Mouse (Mus musculus): ENCODE measurements around the gene Hnrnph1.
"Not testable (repeated sequence)": the region's sequence is repeated elsewhere in the genome, so short reads cannot be mapped to it uniquely, and the experiment has no call there.

The Hnrnph1 gene

DNA sequence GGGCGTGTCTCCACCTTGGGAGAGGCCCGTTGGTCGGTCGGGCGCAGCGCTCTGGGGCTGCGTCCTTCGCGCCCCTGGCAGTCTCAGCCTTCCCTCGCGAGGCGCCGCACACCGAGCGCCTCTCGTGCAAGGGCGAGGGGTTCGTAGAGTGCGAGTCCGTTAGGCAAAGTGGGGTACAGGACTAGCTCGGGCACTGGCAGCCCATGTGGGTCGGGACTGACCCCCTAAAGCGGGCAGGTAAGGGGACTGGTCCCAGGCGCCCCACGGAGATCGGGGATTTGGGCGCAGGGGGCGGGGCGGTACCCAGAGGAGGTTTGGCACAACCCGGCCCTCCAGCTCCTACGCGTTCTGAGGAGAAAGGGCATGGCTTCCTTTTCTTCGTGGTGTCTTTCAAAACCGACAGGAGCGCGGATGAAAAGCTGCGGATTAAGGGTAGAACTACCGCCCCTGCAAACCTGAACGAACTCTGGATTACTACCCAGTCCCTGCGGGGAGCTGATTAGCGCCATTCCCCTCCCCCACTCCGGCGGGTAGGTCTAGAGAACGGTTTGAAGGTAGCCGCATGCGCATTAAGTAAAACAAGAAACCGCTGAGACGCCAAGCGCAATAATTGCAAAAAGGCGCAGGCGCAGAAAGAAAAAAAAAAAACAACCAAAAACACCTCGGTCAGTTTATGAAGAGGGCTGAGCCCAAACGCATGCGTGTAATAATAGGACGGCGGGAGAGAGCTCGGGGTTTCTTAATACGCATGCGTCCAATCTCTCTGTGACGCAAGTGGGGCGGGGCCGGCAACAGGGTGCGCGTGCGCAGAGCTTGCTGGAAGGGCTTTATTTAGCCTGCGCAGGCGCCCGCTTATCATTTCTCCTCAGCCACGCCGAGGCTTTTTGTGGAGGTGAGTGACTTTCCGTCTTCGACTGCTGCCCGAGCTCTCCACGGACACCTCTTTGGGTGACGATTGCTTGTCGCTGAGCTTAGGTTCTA, at the start of gene Hnrnph1:
Gene Hnrnph1 (plus strand): TSS at position 80 of the 981 bp plus-strand sequence.
- peak; percentile 98 for DNase-seq (ENCODE audit: low read depth, low spot score)

DNA sequence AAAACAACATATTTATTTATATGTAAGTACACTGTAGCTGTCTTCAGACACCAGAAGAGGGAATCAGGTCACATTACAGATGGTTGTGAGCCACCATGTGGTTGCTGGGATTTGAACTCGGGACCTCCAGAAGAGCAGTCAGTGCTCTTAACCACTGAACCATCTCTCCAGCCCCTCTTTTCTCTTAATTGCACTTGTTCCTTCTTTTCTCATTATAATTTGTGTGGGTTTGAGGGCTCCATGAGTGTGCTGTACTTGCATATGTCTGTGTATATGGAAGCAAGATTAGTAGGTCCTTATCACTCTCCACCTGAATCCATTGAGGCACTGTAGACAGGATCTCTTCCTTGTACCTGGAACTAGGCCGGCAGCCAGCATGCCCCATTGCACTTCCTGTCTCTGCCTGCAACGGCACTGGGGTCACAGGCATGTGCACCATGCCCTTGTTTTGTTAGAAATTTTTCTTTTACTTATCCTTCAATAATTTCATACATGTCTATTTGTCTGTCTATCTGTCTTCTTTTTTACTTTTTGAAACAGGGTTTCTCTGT, 48.6 kb upstream of the Hnrnph1 start:
- no peak for DNase-seq (ENCODE audit: low read depth, low spot score)

DNA sequence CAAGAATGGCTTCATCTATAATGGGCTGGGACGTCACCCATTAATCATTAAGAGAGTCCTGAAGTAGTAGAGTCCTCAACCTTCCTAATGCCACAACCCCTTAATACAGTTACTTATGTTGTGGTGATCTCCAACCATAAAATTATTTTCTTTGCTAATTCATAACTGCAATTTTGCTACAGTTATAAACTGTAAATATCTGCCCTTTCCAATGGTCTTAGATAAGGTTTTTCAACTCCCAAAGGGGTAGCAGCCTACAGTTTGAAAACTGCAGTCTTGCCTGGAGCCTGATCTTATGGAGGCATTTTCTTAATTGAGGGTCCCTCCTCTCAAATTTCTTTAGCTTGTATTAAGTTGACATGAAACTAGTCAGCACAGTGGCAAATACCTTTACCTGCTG, 47.4 kb upstream of the Hnrnph1 start:
- no peak for DNase-seq (ENCODE audit: low read depth, low spot score)

DNA sequence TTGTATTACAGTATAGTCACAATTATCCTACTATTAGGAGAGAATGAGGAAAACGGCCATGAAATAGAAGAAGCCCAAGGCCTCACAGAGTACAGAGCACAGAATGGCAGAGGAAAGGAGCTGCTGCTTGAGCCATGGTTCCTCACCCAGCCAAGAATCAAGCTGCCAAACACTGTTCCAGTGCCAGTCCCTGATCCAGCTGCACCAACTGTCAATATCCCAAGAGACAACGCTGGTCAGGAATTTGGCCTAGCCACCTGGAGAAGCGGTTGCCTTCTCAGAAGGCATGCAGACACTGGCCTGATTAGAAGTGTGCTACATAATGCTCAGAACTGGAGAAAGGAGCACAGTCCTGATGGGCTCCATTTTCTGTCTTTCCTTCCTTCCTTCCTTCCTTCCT, 43.6 kb upstream of the Hnrnph1 start:
- DNase-seq (ENCODE audit: low read depth, low spot score) = no peak

DNA sequence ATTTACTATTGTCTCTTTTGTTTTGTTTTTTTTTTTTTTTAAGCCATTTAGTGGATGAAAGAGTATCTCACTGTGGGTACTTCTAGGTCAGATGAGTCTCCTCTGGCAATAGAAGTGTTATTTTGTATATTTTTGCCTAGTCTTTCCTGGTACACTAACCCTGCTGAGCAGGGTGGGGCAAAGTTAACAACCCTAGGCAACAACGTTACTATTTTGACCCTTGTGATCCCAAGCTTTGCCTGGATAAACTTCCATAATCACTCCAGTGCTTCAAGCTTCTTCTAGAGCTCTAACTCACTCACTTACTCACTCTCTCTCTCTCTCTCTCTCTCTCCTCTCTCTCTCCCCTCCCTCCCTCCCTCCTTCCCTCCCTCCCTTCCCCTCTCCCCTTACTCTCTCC, 40.7 kb upstream of the Hnrnph1 start:
- no peak for DNase-seq (ENCODE audit: low read depth, low spot score)

DNA sequence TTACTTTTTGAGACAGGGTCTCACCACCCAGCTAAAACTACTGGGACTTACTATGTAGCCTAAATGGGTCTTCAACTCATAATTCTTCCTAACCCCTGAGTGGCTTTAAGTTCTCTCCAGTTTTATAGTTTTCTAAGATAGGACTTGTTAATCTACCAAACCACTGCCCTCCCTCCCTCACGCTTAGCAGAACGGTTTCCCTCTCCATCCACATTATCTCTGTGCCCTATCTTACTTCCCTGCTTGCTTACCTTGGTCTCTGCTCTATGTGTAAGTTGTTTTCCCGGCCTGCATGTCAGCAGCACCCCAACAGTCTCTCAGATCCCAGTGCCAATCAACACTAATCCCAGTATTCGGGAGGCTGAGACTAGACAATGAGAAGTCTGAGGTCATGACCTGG, 39.9 kb upstream of the Hnrnph1 start:
- no peak for DNase-seq (ENCODE audit: low read depth, low spot score)

DNA sequence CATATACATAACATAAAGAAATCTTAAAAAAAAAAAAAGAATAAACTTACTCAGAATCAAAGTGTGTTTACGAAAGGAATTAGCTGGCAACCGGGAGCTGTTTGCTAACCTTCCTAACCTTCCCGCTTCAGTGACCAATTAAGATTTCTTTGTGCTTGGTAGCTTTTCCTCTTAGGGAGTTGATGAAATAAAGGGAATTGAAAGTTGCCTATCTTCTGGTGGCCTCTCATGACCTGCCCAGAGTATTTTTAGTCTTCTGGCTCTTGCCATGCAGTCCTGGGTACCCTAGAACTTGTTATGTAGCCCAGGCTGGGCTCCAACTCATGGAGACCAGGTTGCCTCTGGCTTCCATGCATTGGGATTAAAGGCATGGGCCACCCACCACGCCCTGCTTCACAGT, 31.3 kb upstream of the Hnrnph1 start:
- DNase-seq (ENCODE audit: low read depth, low spot score) = no peak

DNA sequence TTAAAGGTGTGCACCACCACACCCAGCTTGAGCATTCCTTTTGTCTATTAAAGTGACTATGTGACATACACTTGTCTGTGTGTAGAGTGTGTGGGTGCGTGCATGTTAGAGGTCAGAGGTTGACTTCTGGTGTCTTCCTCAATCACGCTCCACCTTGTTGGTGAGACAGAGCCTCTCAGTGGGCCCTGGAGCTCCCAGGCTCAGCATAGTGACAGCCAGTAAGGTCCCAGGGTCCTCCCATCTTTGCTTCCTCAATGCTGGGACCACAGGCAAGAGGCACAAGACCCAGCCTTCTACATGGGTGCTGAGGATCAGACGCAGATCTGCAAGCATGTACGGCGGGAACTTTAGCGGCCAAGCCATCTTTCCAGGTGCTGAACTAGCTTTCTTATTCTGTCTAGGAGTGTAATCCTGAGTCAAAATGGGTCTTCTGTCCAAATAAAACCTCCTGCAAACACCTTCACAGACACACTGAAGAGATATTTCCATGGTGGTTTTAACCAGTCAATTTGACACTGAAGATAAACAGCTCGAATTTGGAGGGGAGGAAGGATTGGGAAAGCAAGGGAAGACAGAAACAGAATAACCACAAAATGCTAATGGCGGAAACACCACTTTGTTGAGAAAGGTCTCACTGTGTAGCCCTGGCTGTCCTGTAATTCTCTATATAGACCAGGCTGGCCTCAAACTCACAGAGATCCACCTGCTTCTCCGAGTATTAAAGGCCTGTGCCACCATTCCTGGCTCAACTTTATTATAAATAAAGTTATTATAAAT, 30.3 kb upstream of the Hnrnph1 start:
- peak; percentile 50 for DNase-seq (ENCODE audit: low read depth, low spot score)

DNA sequence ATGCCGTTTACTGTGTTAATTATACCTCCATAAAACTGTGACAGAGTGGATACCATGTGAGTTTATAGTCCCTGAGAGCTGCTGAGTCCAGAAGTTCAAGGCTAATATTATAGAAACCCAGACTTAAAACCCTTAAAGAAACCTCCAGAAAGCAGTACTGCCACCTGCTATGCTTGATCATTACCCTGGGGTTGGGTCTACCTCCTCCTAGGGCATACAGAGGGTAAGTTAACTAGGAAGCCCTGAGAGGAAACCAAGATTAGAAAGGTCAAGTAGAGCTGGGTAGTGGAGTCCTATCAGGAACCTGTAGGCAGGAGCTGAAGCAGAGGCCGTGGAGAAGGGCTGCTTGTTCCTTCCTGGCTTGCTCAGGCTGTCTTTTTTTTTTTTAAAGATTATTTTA, 24.6 kb upstream of the Hnrnph1 start:
- no peak for DNase-seq (ENCODE audit: low read depth, low spot score)

DNA sequence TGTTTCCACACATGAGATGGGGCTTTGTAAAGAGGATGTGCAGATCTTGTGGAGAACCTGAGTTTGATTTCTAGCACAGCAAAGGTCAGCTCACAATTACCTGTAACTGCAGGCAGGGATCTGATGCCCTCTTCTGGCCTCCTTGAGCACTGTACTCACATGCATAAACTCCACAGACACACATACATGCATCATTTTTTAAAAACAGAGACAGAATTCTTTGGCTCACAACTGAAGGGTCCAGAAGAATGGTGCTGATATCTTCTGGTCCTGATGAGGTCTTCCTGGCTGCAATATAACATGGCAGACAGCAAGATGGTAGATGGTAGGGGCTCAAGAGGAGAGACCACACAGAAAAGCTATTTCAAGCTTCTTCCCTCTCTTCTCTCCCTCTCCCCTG, 22.6 kb upstream of the Hnrnph1 start, which contains the start of gene Cby3:
Gene Cby3 (plus strand): TSS at position 301 of the 400 bp plus-strand sequence.
- peak; percentile 35 for DNase-seq (ENCODE audit: low read depth, low spot score)

DNA sequence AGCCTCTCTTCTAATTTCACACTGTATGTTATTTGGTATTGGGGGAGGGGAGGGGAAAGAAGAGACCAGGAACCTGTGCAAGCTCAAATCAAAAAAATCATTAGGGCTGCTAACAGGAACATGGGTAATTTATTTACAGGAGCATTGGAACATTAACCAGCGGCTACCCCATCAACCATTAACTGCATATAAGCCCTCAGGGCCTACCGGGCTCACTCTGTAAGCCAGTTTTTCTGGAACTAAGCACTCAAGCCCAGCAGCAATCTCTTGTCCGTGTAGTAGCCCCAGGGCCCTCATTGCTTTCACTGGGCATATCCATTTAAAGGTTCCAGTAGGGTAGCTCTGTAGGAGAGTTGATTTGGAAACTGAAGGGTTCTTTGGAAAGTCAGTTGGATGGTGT, 21.9 kb upstream of the Hnrnph1 start:
- no peak for DNase-seq (ENCODE audit: low read depth, low spot score)

DNA sequence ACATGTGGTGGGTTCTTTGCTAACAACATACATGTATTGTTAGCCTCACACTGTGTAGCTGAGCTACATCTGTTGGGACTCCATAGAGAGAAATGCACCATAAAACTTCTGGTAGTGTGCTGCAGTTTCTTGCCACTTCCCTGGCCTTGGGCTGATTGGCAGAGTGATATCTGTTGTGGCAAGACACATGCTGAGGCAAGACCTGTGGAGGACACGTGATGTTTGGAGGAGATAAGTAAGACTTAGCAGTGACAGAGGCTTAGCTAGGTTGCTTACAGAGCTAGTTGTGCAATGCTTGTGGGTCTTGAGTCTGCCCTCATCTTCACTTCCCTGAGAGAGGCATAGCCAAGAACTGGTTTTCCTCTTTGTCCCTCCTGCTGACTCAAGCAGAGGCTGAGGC, 21.4 kb upstream of the Hnrnph1 start:
- no peak for DNase-seq (ENCODE audit: low read depth, low spot score)

DNA sequence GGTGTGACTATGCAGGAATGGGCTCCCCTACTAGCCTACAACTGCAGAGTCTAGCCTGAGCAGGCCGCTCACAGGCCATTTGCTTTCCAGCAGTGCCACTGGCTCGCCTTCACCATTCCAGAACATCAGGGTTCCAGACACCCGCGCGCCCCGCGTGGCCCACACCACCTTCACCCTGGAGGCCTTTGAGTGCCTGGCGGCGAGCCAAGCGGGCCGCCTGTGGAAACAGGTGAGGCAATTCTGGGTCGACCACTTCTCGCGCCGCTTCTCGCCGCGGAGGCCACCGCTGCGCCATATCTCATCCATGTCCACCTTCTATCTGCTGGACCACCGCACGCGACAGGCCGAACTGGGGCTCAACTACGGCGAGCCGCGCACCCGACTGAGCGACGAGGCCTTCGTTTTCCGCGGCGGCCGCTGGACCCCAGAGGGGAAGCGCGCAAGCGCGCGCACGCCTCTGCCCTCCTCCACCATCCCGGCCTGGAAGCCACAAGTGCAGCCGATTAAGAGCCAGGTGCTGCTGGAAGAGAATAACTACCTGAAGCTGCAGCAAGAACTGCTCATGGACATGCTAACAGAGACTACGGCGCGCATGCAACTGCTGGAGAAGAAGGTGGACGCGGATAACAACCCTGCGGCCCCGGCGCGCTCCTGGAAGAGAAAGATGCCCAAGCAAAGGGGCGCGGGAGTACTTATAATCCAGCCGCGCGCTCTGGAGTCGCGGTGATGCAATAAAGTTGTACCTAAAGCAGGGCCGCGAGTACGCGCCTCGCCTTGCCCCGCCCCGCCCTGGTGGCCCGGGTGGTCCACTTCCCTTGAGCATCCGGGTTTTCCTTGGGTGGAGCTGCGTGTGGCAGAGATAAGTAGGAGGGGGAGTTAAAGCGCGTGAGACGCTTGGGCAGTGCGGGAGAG, 17.6 kb upstream of the Hnrnph1 start:
- DNase-seq (ENCODE audit: low read depth, low spot score) = peak; percentile 92

DNA sequence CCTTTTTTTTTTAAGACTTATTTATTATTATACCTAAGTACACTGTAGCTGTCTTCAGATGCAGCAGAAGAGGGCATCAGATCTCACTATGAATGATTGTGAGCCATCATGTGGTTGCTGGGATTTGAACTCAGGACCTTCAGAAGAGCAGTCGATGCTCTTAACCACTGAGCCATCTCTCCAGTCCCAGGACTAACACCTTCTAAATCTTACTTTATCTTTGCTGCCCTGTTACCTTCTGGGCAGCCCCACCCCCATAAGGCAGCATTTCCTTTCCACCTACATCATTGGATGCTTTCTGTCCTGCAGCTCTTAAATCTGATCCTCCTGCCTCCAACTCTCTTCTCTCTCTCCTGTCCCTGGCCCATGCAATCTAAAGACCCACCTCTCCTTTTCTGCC, 15.5 kb upstream of the Hnrnph1 start:
- not testable (repeated sequence) for DNase-seq (ENCODE audit: low read depth, low spot score)

DNA sequence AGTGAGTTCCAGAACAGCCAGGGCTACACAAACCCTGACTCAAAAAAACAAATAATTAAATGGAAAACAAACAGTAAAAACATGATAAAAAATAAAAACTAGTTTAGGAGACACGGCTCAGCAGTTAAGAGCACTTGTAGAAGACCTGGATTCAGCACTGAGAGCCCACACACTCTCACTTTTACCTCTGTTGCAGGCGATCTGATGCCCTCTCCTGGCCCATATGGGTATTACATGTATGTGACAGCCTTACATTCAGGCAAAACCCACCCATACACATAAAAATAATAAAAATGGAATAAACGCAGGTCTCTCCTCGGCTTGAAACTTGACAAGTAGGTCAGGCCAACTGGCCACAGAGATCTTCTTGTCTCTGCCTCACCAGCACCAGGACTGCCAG, 12.2 kb upstream of the Hnrnph1 start:
- peak; percentile 81 for DNase-seq (ENCODE audit: low read depth, low spot score)

DNA sequence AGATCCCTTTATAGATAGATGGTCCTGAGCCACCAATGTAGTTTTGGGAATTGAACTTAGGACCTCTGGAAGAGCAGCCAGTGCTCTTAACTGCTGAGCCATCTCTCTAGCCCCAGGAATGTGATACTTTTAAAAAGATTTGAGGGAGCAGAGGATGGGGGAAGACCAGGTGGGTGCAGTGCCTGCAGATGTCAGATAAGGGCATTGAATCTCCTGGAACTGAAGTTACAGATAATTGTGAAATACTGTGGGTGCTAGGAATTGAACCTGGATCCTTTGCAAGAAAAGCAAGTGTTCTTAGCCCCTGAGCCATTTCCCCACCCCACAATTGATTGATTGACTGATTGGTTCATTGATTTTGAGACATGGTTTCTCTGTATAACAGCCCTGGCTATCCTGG, 11.5 kb upstream of the Hnrnph1 start:
- DNase-seq (ENCODE audit: low read depth, low spot score) = no peak

DNA sequence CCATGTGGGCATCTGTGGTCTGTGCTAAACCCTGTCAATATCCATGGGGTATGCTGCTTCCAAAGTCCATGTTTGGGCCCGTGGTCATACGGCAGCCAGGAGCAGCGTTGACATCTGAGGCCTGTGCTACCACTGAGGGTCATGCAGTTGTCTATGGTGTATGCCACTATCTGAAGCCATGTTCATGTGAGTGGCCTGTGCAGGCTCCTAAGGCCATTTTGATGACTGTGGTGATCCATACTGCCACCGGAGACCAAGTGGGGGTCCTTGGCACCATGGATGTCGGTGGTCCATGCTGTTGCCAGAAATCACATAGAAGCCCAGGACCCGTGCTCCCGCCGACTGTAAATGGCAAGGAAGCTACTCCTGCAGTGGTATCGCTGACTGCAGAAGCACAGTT, 9.3 kb upstream of the Hnrnph1 start:
- no peak for DNase-seq (ENCODE audit: low read depth, low spot score)

DNA sequence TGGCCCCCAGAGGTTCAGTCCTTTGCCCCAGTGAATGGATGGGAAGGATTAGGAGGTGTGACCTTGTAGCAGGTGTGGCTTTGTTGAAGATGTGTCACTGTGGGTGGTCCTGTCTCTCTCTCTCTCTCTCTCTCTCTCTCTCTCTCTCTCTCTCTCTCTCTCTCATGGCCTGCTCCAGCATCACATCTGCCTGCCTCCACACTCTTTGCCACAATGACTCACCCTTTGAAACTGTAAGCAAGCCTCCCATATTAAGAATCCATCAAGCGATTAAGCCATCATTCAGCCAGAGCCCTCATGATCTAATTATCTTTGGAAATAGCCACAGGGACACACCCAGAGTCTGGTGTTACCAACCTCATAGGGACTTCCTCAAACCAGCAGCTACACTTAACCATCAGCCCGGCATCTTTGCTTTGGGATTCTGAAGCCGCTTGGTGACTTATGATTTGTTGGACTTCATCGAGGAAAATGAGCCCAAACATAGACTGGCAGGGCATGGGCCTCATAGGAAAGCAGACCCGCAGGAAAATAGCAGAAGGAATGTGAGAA, 7.4 kb upstream of the Hnrnph1 start:
- DNase-seq (ENCODE audit: low read depth, low spot score) = peak; percentile 38

DNA sequence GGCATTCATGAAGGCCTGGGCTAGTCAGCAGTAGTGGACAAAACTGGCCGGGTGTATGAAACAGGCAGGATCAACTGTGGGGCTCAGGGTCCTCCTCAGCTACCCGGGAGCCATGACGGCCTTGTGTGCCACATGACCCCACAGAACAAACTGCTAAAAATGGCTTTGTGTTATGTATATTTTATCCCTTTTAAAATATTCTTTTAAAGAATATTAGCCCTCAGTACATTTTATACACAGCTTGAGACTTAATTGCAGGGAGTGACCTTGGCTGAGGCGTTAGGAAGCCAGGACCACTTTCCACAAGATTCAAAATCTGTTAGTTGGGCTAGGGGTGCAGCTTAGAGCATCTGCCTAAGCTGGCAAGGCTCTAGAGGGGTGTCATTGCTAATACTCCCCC, 5.8 kb upstream of the Hnrnph1 start:
- no peak for DNase-seq (ENCODE audit: low read depth, low spot score)

DNA sequence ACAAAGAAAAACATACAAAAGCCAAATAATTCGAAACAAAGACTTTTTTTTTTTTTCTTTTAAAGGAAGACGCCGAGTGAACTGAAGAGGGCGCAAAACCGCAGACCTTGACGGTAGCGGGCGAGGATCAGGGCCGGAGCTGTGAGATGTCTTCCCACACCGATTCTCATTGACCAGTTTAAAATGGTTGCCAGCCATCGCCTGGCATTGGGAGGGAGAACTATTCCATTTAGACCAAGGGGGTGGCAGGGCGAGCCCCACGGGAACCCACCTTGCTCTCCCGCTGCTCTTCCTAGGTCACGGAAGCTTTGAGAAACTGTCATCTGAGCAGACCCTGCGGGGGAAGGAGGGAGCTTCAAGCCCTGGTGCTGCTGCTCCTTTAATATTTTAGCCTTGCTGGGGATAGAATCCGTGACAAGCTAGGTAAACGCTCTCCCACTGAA, 5.4 kb upstream of the Hnrnph1 start:
- peak; percentile 80 for DNase-seq (ENCODE audit: low read depth, low spot score)

DNA sequence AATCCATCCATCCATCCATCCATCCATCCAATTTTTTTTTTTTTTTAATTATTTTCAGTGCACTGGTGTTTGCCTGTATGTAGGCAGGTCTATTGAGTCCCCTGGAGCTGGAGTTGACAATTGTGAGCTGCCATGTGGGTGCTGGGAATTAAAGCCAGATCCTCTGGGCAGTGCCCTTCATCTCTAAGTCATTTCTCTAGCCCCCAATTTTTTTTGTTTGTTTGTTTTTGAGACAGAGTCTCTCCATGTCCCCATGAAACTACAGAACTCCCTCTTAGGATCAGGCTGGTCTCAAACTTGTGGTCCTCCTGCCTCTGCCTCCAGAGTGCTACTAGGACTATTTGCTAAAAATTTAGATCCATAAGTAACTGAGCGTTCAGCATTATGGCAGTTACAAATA, 4.9 kb upstream of the Hnrnph1 start:
- DNase-seq (ENCODE audit: low read depth, low spot score) = no peak
